Mouse (Mus musculus) adrenal gland, postnatal 14 days (tissue): ENCODE data around the gene Lypd6b. TPM values are rescaled to one million over a fixed set of nuclear protein-coding genes. Genes with fewer than 3 reads are reported as not detected.
A peak's percentile ranks its signal among the peaks of the same experiment; 100 is the strongest.

ENCODE experiments used
- DNase-seq: peaks from one replicate; pipeline ENCODE4 v3.0.0; 2021; ENCODE audit warnings: mixed read lengths
- total RNA-seq: library from RNA; stranded (reverse); gene quantifications from 2 replicates; pipeline ENCODE4 v1.2.3, GENCODE M21; 2021

Lypd6b gene
- total RNA-seq, 1 experiment from 2014 or later, result 0.15 TPM

- DNase-seq, result no peak
Observed at GRCm38 (mm10) chr2:49869782-49870514, 82.5 kb downstream of the Lypd6b start.

GRCm38 (mm10) chr2:49871012-49871411, 83.5 kb downstream of the Lypd6b start:
- DNase-seq, result no peak

GRCm38 (mm10) chr2:49880507-49880906, 93.0 kb downstream of the Lypd6b start:
- DNase-seq, result no peak

- DNase-seq, result no peak
Observed at GRCm38 (mm10) chr2:49881002-49881401, 93.5 kb downstream of the Lypd6b start.

- DNase-seq, result no peak
Observed at GRCm38 (mm10) chr2:49882461-49882860, 95.0 kb downstream of the Lypd6b start.

- no peak for DNase-seq
Observed at GRCm38 (mm10) chr2:49883990-49884389, 96.5 kb downstream of the Lypd6b start.

GRCm38 (mm10) chr2:49886209-49886608, 98.7 kb downstream of the Lypd6b start:
- no peak for DNase-seq

GRCm38 (mm10) chr2:49888346-49888745, 100.9 kb downstream of the Lypd6b start:
- no peak for DNase-seq

GRCm38 (mm10) chr2:49890727-49891126, 103.2 kb downstream of the Lypd6b start:
- no peak for DNase-seq

GRCm38 (mm10) chr2:49909838-49910407, 122.4 kb downstream of the Lypd6b start:
- DNase-seq, result no peak

- no peak for DNase-seq
Observed at GRCm38 (mm10) chr2:49911296-49912034, 124.0 kb downstream of the Lypd6b start.

- DNase-seq, result no peak
Observed at GRCm38 (mm10) chr2:49912261-49912895, 124.9 kb downstream of the Lypd6b start.

GRCm38 (mm10) chr2:49917489-49917888, 130.0 kb downstream of the Lypd6b start:
- DNase-seq, result no peak

- no peak for DNase-seq
Observed at GRCm38 (mm10) chr2:49918132-49918531, 130.6 kb downstream of the Lypd6b start.

- no peak for DNase-seq
Observed at GRCm38 (mm10) chr2:49918692-49919091, 131.2 kb downstream of the Lypd6b start.

GRCm38 (mm10) chr2:49921948-49922347, 134.5 kb downstream of the Lypd6b start:
- DNase-seq, result no peak

- no peak for DNase-seq
Observed at GRCm38 (mm10) chr2:49922810-49923209, 135.3 kb downstream of the Lypd6b start.

- DNase-seq, result no peak
Observed at GRCm38 (mm10) chr2:49926186-49926585, 138.7 kb downstream of the Lypd6b start.

- DNase-seq, result no peak
Observed at GRCm38 (mm10) chr2:49927362-49927761, 139.9 kb downstream of the Lypd6b start.

GRCm38 (mm10) chr2:49929931-49930330, 142.4 kb downstream of the Lypd6b start:
- no peak for DNase-seq

GRCm38 (mm10) chr2:49937621-49938020, 150.1 kb downstream of the Lypd6b start:
- no peak for DNase-seq

- no peak for DNase-seq
Observed at GRCm38 (mm10) chr2:49938246-49938645, 150.8 kb downstream of the Lypd6b start.

- DNase-seq, result peak; percentile 11
Observed at GRCm38 (mm10) chr2:49940372-49940771, 152.9 kb downstream of the Lypd6b start.
